Mouse (Mus musculus) cortical plate, adult 2 months (tissue): ENCODE results near the gene Ier5l.

ENCODE experiments used
- CTCF ChIP-seq: fragments of 200-500 bp; IDR thresholded peaks from 2 replicates; pipeline ENCODE4 v1.5.1; 2011; ENCODE audit warnings: mild to moderate bottlenecking, control low read depth, low read length; ENCODE audit not compliant: insufficient read depth; ENCODE audit errors: extremely low read depth
- POLR2A ChIP-seq: fragments of 200-500 bp; IDR thresholded peaks from 2 replicates; pipeline ENCODE4 v1.6.1; 2011; ENCODE audit warnings: mild to moderate bottlenecking, low read length, control low read depth; ENCODE audit not compliant: insufficient read depth; ENCODE audit errors: extremely low read depth

GRCm38 (mm10) chr2:30472731-30473351, 1.2 kb downstream of the Ier5l start:
- TF ChIP-seq CTCF = no peak
- no peak for TF ChIP-seq POLR2A
